Mouse (Mus musculus) MEL (cell line): Measurements from ENCODE around the gene Tnfsf12. TPM values are rescaled to one million over a fixed set of nuclear protein-coding genes. Genes with fewer than 3 reads are reported as not detected.
A peak's percentile ranks its signal among the peaks of the same experiment; 100 is the strongest.

Experiments
- DNase-seq: peaks from one replicate; pipeline ENCODE4 v3.0.0; 2011; ENCODE audit warnings: low read depth, low spot score
- H3K27ac ChIP-seq: 2 replicates; pipeline ENCODE4 v1.5.1; 2012; ENCODE audit warnings: low read depth, mild to moderate bottlenecking, control low read depth, low read length, moderate library complexity; ENCODE audit not compliant: control insufficient read depth
- H3K27me3 ChIP-seq, 2 experiments: fragments of 150-350 bp in 1 of 2; sonication (generic) in 1 of 2; 2 replicates each; pipeline ENCODE4 v1.6.1; 2012; ENCODE audit warnings: low read length in 2 of 2, mild to moderate bottlenecking in 2 of 2, improper control_type of control experiment in 1 of 2, moderate library complexity in 1 of 2; ENCODE audit not compliant: insufficient read depth in 2 of 2, control insufficient read depth in 1 of 2
- H3K36me3 ChIP-seq, 2 experiments: 2 replicates each; pipeline ENCODE4 v1.6.1; 2012 to 2014; ENCODE audit warnings: low read length in 2 of 2, improper control_type of control experiment in 1 of 2, inconsistent platforms in 1 of 2, mild to moderate bottlenecking in 1 of 2; ENCODE audit not compliant: insufficient read depth in 2 of 2, control insufficient read depth in 1 of 2
- H3K4me1 ChIP-seq, 2 experiments: fragments of 150-350 bp in 1 of 2; sonication (generic) in 1 of 2; 2 replicates each; pipeline ENCODE4 v1.6.1; 2012; ENCODE audit warnings: low read length in 2 of 2, improper control_type of control experiment in 1 of 2, mild to moderate bottlenecking in 1 of 2; ENCODE audit not compliant: insufficient read depth in 2 of 2, control insufficient read depth in 1 of 2
- H3K4me3 ChIP-seq, 2 experiments: fragments of 150-350 bp in 1 of 2; sonication (generic) in 1 of 2; 2 replicates each; pipeline ENCODE4 v1.5.1; 2012; ENCODE audit warnings: low read depth in 2 of 2, low read length in 2 of 2, mild to moderate bottlenecking in 2 of 2, moderate library complexity in 2 of 2, control low read depth in 1 of 2, improper control_type of control experiment in 1 of 2; ENCODE audit not compliant: control insufficient read depth in 1 of 2, insufficient read depth in 1 of 2
- H3K79me2 ChIP-seq: 2 replicates; pipeline ENCODE4 v1.6.1; 2012; ENCODE audit warnings: mild to moderate bottlenecking, low read length, moderate library complexity; ENCODE audit not compliant: control insufficient read depth, poor library complexity, insufficient read depth
- H3K9ac ChIP-seq: 2 replicates; pipeline ENCODE4 v1.6.1; 2012; ENCODE audit warnings: low read depth, mild to moderate bottlenecking, control low read depth, low read length, moderate library complexity; ENCODE audit not compliant: control insufficient read depth, poor library complexity, severe bottlenecking
- H3K9me3 ChIP-seq: fragments of 150-350 bp; sonication (generic); replicated peaks from 2 replicates; pipeline ENCODE4 v1.6.1; 2012; ENCODE audit warnings: mild to moderate bottlenecking, low read length, improper control_type of control experiment, moderate library complexity; ENCODE audit not compliant: insufficient read depth
- CHD2 ChIP-seq: IDR thresholded peaks from 2 replicates; pipeline ENCODE4 v1.6.1; 2011; ENCODE audit warnings: low read length, improper control_type of control experiment
- ELF1 ChIP-seq: IDR thresholded peaks from 2 replicates; pipeline ENCODE4 v1.6.1; 2014; ENCODE audit warnings: low read depth, mild to moderate bottlenecking, inconsistent platforms, low read length, improper control_type of control experiment, moderate library complexity
- ETS1 ChIP-seq: IDR thresholded peaks from 2 replicates; pipeline ENCODE4 v1.6.1; 2012; ENCODE audit warnings: low read depth, mild to moderate bottlenecking, inconsistent platforms, low read length, improper control_type of control experiment, moderate library complexity
- GATA1 ChIP-seq: IDR thresholded peaks from 2 replicates; pipeline ENCODE4 v1.6.1; 2011; ENCODE audit warnings: low read depth, low read length, improper control_type of control experiment
- MAX ChIP-seq: IDR thresholded peaks from 2 replicates; pipeline ENCODE4 v1.6.1; 2011; ENCODE audit warnings: low read length, improper control_type of control experiment
- MEF2A ChIP-seq: IDR thresholded peaks from 2 replicates; pipeline ENCODE4 v1.6.1; 2014; ENCODE audit warnings: low read depth, mild to moderate bottlenecking, inconsistent platforms, low read length, improper control_type of control experiment; ENCODE audit not compliant: poor library complexity, insufficient replicate concordance, severe bottlenecking; ENCODE audit errors: extremely low read depth
- MXI1 ChIP-seq: IDR thresholded peaks from 2 replicates; pipeline ENCODE4 v1.6.1; 2011; ENCODE audit warnings: mild to moderate bottlenecking, low read depth, low read length, improper control_type of control experiment
- MYB ChIP-seq: IDR thresholded peaks from 2 replicates; pipeline ENCODE4 v1.6.1; 2011; ENCODE audit warnings: mild to moderate bottlenecking, low read depth, low read length, improper control_type of control experiment
- MYC ChIP-seq: IDR thresholded peaks from 2 replicates; pipeline ENCODE4 v1.6.1; 2011; ENCODE audit warnings: low read depth, mild to moderate bottlenecking, low read length, improper control_type of control experiment, moderate library complexity
- NELFE ChIP-seq: IDR thresholded peaks from 2 replicates; pipeline ENCODE4 v1.6.1; 2011; ENCODE audit warnings: low read depth, low read length, improper control_type of control experiment
- POLR2AphosphoS5 ChIP-seq: IDR thresholded peaks from 2 replicates; pipeline ENCODE4 v1.6.1; 2012; ENCODE audit warnings: low read depth, borderline replicate concordance, mild to moderate bottlenecking, inconsistent platforms, low read length, moderate library complexity, mixed read lengths
- RAD21 ChIP-seq: IDR thresholded peaks from 2 replicates; pipeline ENCODE4 v1.6.1; 2011; ENCODE audit warnings: mild to moderate bottlenecking, low read depth, low read length, improper control_type of control experiment
- SIN3A ChIP-seq: IDR thresholded peaks from 2 replicates; pipeline ENCODE4 v1.6.1; 2012; ENCODE audit warnings: low read length, improper control_type of control experiment, inconsistent platforms
- TAL1 ChIP-seq: IDR thresholded peaks from 2 replicates; pipeline ENCODE4 v1.6.1; 2012; ENCODE audit warnings: mild to moderate bottlenecking, inconsistent platforms, low read length, moderate library complexity, mixed read lengths
- USF2 ChIP-seq, 2 experiments: IDR thresholded peaks; 2 replicates each; pipeline ENCODE4 v1.6.1; 2011 to 2012; ENCODE audit warnings: improper control_type of control experiment in 2 of 2, low read length in 2 of 2, borderline replicate concordance in 1 of 2, inconsistent platforms in 1 of 2, low read depth in 1 of 2, mild to moderate bottlenecking in 1 of 2; ENCODE audit not compliant: insufficient read depth in 1 of 2
- ZMIZ1 ChIP-seq: IDR thresholded peaks from 2 replicates; pipeline ENCODE4 v1.6.1; 2012; ENCODE audit warnings: low read depth, mild to moderate bottlenecking, inconsistent platforms, low read length, improper control_type of control experiment, moderate library complexity
- polyA plus RNA-seq, 2 experiments: library from polyadenylated mRNA; stranded (reverse) in 1 of 2; unstranded in 1 of 2; fragments of >175 nt in 1 of 2; fragments of >200 nt in 1 of 2; gene quantifications; 2 replicates each; pipeline versions ENCODE4 v1.2.1 to v1.2.4; 2012; ENCODE audit warnings: low replicate concordance in 2 of 2, low read depth in 1 of 2; ENCODE audit not compliant: insufficient read length in 2 of 2, insufficient read depth in 1 of 2, missing spikeins in 1 of 2
- total RNA-seq: library from RNA; depleted of rRNA; stranded (reverse); fragments of 300-350 nt; gene quantifications from 2 replicates; pipeline ENCODE4 v1.2.3, GENCODE M21; 2012

The Tnfsf12 gene
- total and polyA plus RNA-seq, 3 experiments = 0.10 TPM; not detected in 2

GRCm38 (mm10) chr11:69670786-69671725 is 24.6 kb downstream of the Tnfsf12 start (continued):
- no peak for TF ChIP-seq GATA1
- TF ChIP-seq ZMIZ1 = peak; percentile 89; the same call in 1 of the 2 replicates
- peak; percentile 94 for TF ChIP-seq MAX
- TF ChIP-seq USF2 (IDR thresholded peaks at IDR 0.05; ENCODE audit: borderline replicate concordance in 1 of 2, insufficient read depth in 1 of 2, low read depth in 1 of 2, low read length in 2 of 2) = no peak

DNA sequence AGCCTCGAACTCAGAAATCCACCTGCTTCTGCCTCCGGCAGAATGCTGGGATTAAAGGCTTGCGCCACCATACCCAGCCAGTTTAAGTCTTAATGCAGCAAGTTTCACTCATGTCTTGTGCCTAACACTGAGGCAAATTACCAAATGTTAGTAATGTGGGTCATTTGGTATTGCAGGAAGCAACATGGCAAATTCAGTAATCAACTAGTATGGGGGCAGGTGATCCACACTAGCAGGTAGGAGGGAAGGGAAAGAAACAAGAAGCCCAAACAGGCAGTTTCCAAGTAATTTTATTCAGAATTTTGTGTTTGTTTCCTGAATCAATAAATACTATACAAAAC is 29.0 kb downstream of the Tnfsf12 start:
- TF ChIP-seq TAL1 = no peak
- no peak for TF ChIP-seq RAD21
- TF ChIP-seq SIN3A = no peak
- no peak for TF ChIP-seq MXI1
- TF ChIP-seq MYB = no peak
- TF ChIP-seq NELFE = no peak
- TF ChIP-seq GATA1 = no peak
- TF ChIP-seq MEF2A = no peak
- no peak for TF ChIP-seq CHD2
- no peak for TF ChIP-seq MYC
- TF ChIP-seq ETS1 = no peak
- no peak for TF ChIP-seq ELF1
- no peak for TF ChIP-seq POLR2AphosphoS5

More for the DNA sequence above, 29.0 kb downstream of the Tnfsf12 start:
- peak; percentile 64 for DNase-seq
- H3K4me1 ChIP-seq = peaks cover under 1 to 26% of the 10 kb centered on the region in 2 experiments
- H3K79me2 ChIP-seq = peaks cover 39% of the 10 kb centered on the region
- H3K27ac ChIP-seq = no peak overlapping the region
- no peak overlapping the region for H3K4me3 ChIP-seq
- no peak overlapping the region for H3K9ac ChIP-seq
- peaks cover 13 to 29% of the 10 kb centered on the region in 2 experiments for H3K36me3 ChIP-seq
- no peaks in the 10 kb centered on the region for H3K27me3 ChIP-seq
- H3K9me3 ChIP-seq = no peaks in the 10 kb centered on the region
